Mouse (Mus musculus) T-helper 1 cell (primary cell): Measurements from ENCODE around the gene Sema5b.

Experiments used
- in situ Hi-C: fragments of 300-600 bp; cut with MboI, MseI; formaldehyde crosslinking; loops from one replicate; pipeline ENCODE4 v1.15.1; 2025; ENCODE audit warnings: high pct_unique_total_duplicates

The Sema5b gene

GRCm38 (mm10) chr16:35703763-35704679, 163.1 kb downstream of the Sema5b start:
- in situ Hi-C loops: no loop called here

GRCm38 (mm10) chr16:35704796-35705195, 163.9 kb downstream of the Sema5b start:
- in situ Hi-C loops: no loop called here

GRCm38 (mm10) chr16:35707004-35707403, 166.1 kb downstream of the Sema5b start:
- in situ Hi-C loops: no loop called here

- in situ Hi-C loops: no loop called here
These were observed 170.1 kb downstream of the Sema5b start for GRCm38 (mm10) chr16:35711004-35711403.

- in situ Hi-C loops: no loop called here
These were observed 172.7 kb downstream of the Sema5b start for GRCm38 (mm10) chr16:35713606-35714005.
